ENCODE assay signal across 8 mouse cellular contexts in the genomic region with DNA sequence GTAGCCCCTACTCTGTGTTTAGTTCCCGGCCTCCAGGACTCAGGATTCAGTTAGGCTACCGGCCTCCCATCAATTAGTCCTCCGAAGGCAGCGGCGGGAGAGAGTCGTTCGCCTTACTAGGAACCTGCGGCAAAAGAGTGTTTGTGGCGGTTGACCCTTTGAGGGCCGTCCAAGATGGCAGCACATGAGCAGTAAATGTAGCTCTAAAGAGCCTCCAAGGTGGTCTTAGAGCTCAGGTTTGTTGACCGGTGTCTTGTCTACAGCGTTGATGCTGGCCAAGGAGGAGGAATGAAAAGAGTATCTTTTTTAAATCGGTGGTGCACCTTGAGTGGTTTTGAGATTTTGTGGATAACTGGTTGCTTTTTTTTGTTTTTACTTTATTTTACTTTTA. TPM values are rescaled to one million over a fixed set of nuclear protein-coding genes. Genes with fewer than 3 reads are reported as not detected.
A peak's percentile ranks its signal among the peaks of the same experiment; 100 is the strongest.
DNase-seq lines count a peak whose midpoint lies in the region; ATAC-seq lines count a peak whose summit lies in the region.

No protein-coding gene starts in this region.

- H3K4me3 ChIP-seq in neural tube, embryonic 11.5 days (ENCODE audit: low read depth, low read length) = peak overlapping the region; percentile 65
- H3K4me3 ChIP-seq in forebrain, embryonic 13.5 days = peak overlapping the region; percentile 69
- peak overlapping the region; percentile 51 for H3K4me3 ChIP-seq in liver, embryonic 11.5 days (ENCODE audit: low read depth, low read length)
- H3K4me3 ChIP-seq in stomach, embryonic 14.5 days (ENCODE audit: low read depth, low read length) = peak overlapping the region; percentile 49

- peak; percentile 50 for ATAC-seq in neural tube, embryonic 11.5 days (ENCODE audit: insufficient read depth, low FRiP score, low TSS enrichment)
- ATAC-seq in forebrain, embryonic 13.5 days = no peak
- ATAC-seq in liver, embryonic 11.5 days (replicated peaks; ENCODE audit: low FRiP score) = peak; percentile 33; the same call in 1 of the 2 replicates
- ATAC-seq in stomach, embryonic 14.5 days (ENCODE audit: insufficient number of reproducible peaks, insufficient read depth, low FRiP score, low read depth) = peak; percentile 24; the same call in 1 of the 2 replicates

- H3K27ac ChIP-seq in neural tube, embryonic 11.5 days (ENCODE audit: low read depth, low read length) = peak overlapping the region; percentile 90; the same call in 1 of the 2 replicates
- H3K27ac ChIP-seq in forebrain, embryonic 13.5 days = peak overlapping the region; percentile 97
- H3K27ac ChIP-seq in liver, embryonic 11.5 days (ENCODE audit: low read depth, low read length) = peak overlapping the region; percentile 2; the same call in 1 of the 2 replicates
- peak overlapping the region; percentile 84; the same call in 1 of the 2 replicates for H3K27ac ChIP-seq in stomach, embryonic 14.5 days (ENCODE audit: low read length)

- no peaks in the 10 kb centered on the region for H3K36me3 ChIP-seq in neural tube, embryonic 11.5 days (ENCODE audit: control insufficient read depth, insufficient read depth, low read length)
- H3K36me3 ChIP-seq in forebrain, embryonic 13.5 days (ENCODE audit: poor library complexity, severe bottlenecking) = no peaks in the 10 kb centered on the region
- no peaks in the 10 kb centered on the region for H3K36me3 ChIP-seq in liver, embryonic 11.5 days (ENCODE audit: control insufficient read depth, insufficient read depth, low read length)
- no peaks in the 10 kb centered on the region for H3K36me3 ChIP-seq in stomach, embryonic 14.5 days (ENCODE audit: control insufficient read depth, insufficient read depth, low read length)

- H3K4me2 ChIP-seq in neural tube, embryonic 11.5 days (ENCODE audit: low read depth) = peak overlapping the region; percentile 60
- peak overlapping the region; percentile 71 for H3K4me2 ChIP-seq in forebrain, embryonic 13.5 days
- peak overlapping the region; percentile 67 for H3K4me2 ChIP-seq in liver, embryonic 11.5 days
- H3K4me2 ChIP-seq in stomach, embryonic 14.5 days (replicated peaks; ENCODE audit: low read depth, low read length) = peak overlapping the region; percentile 47

- 19% methylated on average over 13 of the region's 13 CpGs for WGBS in neural tube, embryonic 11.5 days
- WGBS in forebrain, embryonic 13.5 days = 17% methylated on average over 13 of the region's 13 CpGs
- WGBS in liver, embryonic 11.5 days = 21% methylated on average over 13 of the region's 13 CpGs
- WGBS in stomach, embryonic 14.5 days = 20% methylated on average over 13 of the region's 13 CpGs

- H3K4me1 ChIP-seq in neural tube, embryonic 11.5 days (ENCODE audit: control insufficient read depth, insufficient read depth, low read length) = no peaks in the 10 kb centered on the region
- peaks cover 5% of the 10 kb centered on the region; the same call in 1 of the 2 replicates for H3K4me1 ChIP-seq in forebrain, embryonic 13.5 days
- no peaks in the 10 kb centered on the region for H3K4me1 ChIP-seq in liver, embryonic 11.5 days (replicated peaks; ENCODE audit: control insufficient read depth, insufficient read depth, low read length)
- H3K4me1 ChIP-seq in stomach, embryonic 14.5 days (ENCODE audit: control insufficient read depth, insufficient read depth, low read length) = no peaks in the 10 kb centered on the region

- no peak for DNase-seq in neural tube, embryonic 11.5 days (ENCODE audit: low spot score)
- DNase-seq in neural tube, embryonic 10.5 days (ENCODE audit: extremely low spot score, low spot score) = no peak
- DNase-seq in liver, embryonic 11.5 days (ENCODE audit: low spot score) = no peak
- DNase-seq in yolk sac, embryonic 10.5 days (ENCODE audit: low spot score) = no peak
- no peak for DNase-seq in cerebellum, adult 11-12 months
- DNase-seq in cerebellum, postnatal 25 days = no peak

- H3K9me3 ChIP-seq in neural tube, embryonic 11.5 days (ENCODE audit: control insufficient read depth, low read length) = no peaks in the 10 kb centered on the region
- H3K9me3 ChIP-seq in forebrain, embryonic 13.5 days (replicated peaks) = no peaks in the 10 kb centered on the region
- no peaks in the 10 kb centered on the region for H3K9me3 ChIP-seq in liver, embryonic 11.5 days (ENCODE audit: control insufficient read depth, low read length)
- H3K9me3 ChIP-seq in stomach, embryonic 14.5 days (ENCODE audit: control insufficient read depth, low read depth, low read length) = no peaks in the 10 kb centered on the region

- H3K9ac ChIP-seq in neural tube, embryonic 11.5 days (ENCODE audit: low read length) = peak overlapping the region; percentile 88
- peak overlapping the region; percentile 84 for H3K9ac ChIP-seq in forebrain, embryonic 13.5 days
- peak overlapping the region; percentile 66 for H3K9ac ChIP-seq in liver, embryonic 11.5 days (ENCODE audit: low read depth, low read length)
- H3K9ac ChIP-seq in stomach, embryonic 14.5 days (replicated peaks; ENCODE audit: low read depth, low read length) = peak overlapping the region; percentile 66

- H3K27me3 ChIP-seq in neural tube, embryonic 11.5 days (ENCODE audit: control insufficient read depth, insufficient read depth, low read length) = no peaks in the 10 kb centered on the region
- no peaks in the 10 kb centered on the region for H3K27me3 ChIP-seq in forebrain, embryonic 13.5 days
- H3K27me3 ChIP-seq in liver, embryonic 11.5 days (replicated peaks; ENCODE audit: control insufficient read depth, insufficient read depth, low read length) = no peaks in the 10 kb centered on the region
- no peaks in the 10 kb centered on the region for H3K27me3 ChIP-seq in stomach, embryonic 14.5 days (ENCODE audit: control insufficient read depth, insufficient read depth, low read length)

RNA-seq across cellular contexts. Expression of a gene that starts 0.3 kb away (rescaled TPM):
- polyA plus RNA-seq in neural tube, embryonic 11.5 days (2014; fragmentation: Nextera tagmentation; extraction: Ambion mirVana) = 3.5 and 3.9 TPM in 2 replicates
- 4.3 and 4.7 TPM in 2 replicates for polyA plus RNA-seq in forebrain, embryonic 13.5 days (2015; fragmentation: Nextera tagmentation; extraction: Ambion mirVana)
- polyA plus RNA-seq in liver, embryonic 11.5 days (2014; fragmentation: Nextera tagmentation; extraction: Ambion mirVana) = 2.2 and 2.5 TPM in 2 replicates
- polyA plus RNA-seq in stomach, embryonic 14.5 days (2014; fragmentation: Nextera tagmentation; extraction: Ambion mirVana) = 3.2 and 4.1 TPM in 2 replicates

RNA-seq across cellular contexts. Expression of a gene that starts 0.5 kb away (rescaled TPM):
- 4.1 and 5.2 TPM in 2 replicates for polyA plus RNA-seq in neural tube, embryonic 11.5 days (2014; fragmentation: Nextera tagmentation; extraction: Ambion mirVana)
- polyA plus RNA-seq in forebrain, embryonic 13.5 days (2015; fragmentation: Nextera tagmentation; extraction: Ambion mirVana) = 8.0 and 8.5 TPM in 2 replicates
- 2.5 and 3.3 TPM in 2 replicates for polyA plus RNA-seq in liver, embryonic 11.5 days (2014; fragmentation: Nextera tagmentation; extraction: Ambion mirVana)
- polyA plus RNA-seq in stomach, embryonic 14.5 days (2014; fragmentation: Nextera tagmentation; extraction: Ambion mirVana) = 2.8 and 3.4 TPM in 2 replicates

RNA-seq across cellular contexts. Expression of a gene that starts 31.1 kb away (rescaled TPM):
- 0.49 TPM in 1 of 2 replicates, not detected in the other for polyA plus RNA-seq in neural tube, embryonic 11.5 days (2014; fragmentation: Nextera tagmentation; extraction: Ambion mirVana)
- polyA plus RNA-seq in forebrain, embryonic 13.5 days (2015; fragmentation: Nextera tagmentation; extraction: Ambion mirVana) = 0.53 and 0.67 TPM in 2 replicates
- polyA plus RNA-seq in liver, embryonic 11.5 days (2014; fragmentation: Nextera tagmentation; extraction: Ambion mirVana) = 0.19 and 0.31 TPM in 2 replicates
- 1.1 and 1.3 TPM in 2 replicates for polyA plus RNA-seq in stomach, embryonic 14.5 days (2014; fragmentation: Nextera tagmentation; extraction: Ambion mirVana)

RNA-seq across cellular contexts. Expression of a gene that starts 48.0 kb away (rescaled TPM):
- polyA plus RNA-seq in neural tube, embryonic 11.5 days (2014; fragmentation: Nextera tagmentation; extraction: Ambion mirVana) = 330 TPM in 2 replicates
- polyA plus RNA-seq in forebrain, embryonic 13.5 days (2015; fragmentation: Nextera tagmentation; extraction: Ambion mirVana) = 310 and 345 TPM in 2 replicates
- 302 and 314 TPM in 2 replicates for polyA plus RNA-seq in liver, embryonic 11.5 days (2014; fragmentation: Nextera tagmentation; extraction: Ambion mirVana)
- 309 and 321 TPM in 2 replicates for polyA plus RNA-seq in stomach, embryonic 14.5 days (2014; fragmentation: Nextera tagmentation; extraction: Ambion mirVana)

Comparison
In these comparisons a context has a peak if more than half of its experiments do, and no peak if none do; other contexts are left out.
1. H3K27ac ChIP-seq: peak in every context shown above with its lines; median percentile 97 in forebrain, embryonic 13.5 days; 90 in neural tube, embryonic 11.5 days; 84 in stomach, embryonic 14.5 days; 2 in liver, embryonic 11.5 days.